Mouse (Mus musculus) stomach, embryonic 15.5 days (tissue): ENCODE measurements at regions not wholly inside any gene's neighbourhood (a gene's known extent, or its start where the extent isn't known, plus 50 kb on each side); places are given as distances from the start of the nearest gene placed in this dataset.
"Not testable (repeated sequence)": the region's sequence is repeated elsewhere in the genome, so short reads cannot be mapped to it uniquely, and the experiment has no call there.

Experiments used
- ATAC-seq: fragments of 200-750 bp; cut with Nextera tagmentation; 2 replicates; pipeline ENCODE4 v1.8.0; 2017; ENCODE audit warnings: low read depth, moderate number of reproducible peaks, moderate TSS enrichment; ENCODE audit not compliant: insufficient read depth, low FRiP score
- H3K27ac ChIP-seq: fragments of 300-500 bp; sonication (generic); 2 replicates; pipeline ENCODE4 v1.5.1; 2015; ENCODE audit warnings: mild to moderate bottlenecking, inconsistent platforms
- H3K27me3 ChIP-seq: fragments of 300-500 bp; sonication (generic); replicated peaks from 2 replicates; pipeline ENCODE4 v1.6.1; 2015; ENCODE audit warnings: inconsistent platforms
- H3K36me3 ChIP-seq: fragments of 300-500 bp; sonication (generic); 2 replicates; pipeline ENCODE4 v1.6.1; 2015; ENCODE audit warnings: inconsistent platforms
- H3K4me1 ChIP-seq: fragments of 300-500 bp; sonication (generic); 2 replicates; pipeline ENCODE4 v1.6.1; 2015; ENCODE audit warnings: inconsistent platforms
- H3K4me2 ChIP-seq: fragments of 300-500 bp; sonication (generic); 2 replicates; pipeline ENCODE4 v1.6.1; 2015; ENCODE audit warnings: mild to moderate bottlenecking, inconsistent platforms
- H3K4me3 ChIP-seq: fragments of 300-500 bp; sonication (generic); replicated peaks from 2 replicates; pipeline ENCODE4 v1.5.1; 2015; ENCODE audit warnings: inconsistent platforms
- H3K9ac ChIP-seq: fragments of 300-500 bp; sonication (generic); 2 replicates; pipeline ENCODE4 v1.6.1; 2015; ENCODE audit warnings: inconsistent platforms
- H3K9me3 ChIP-seq: fragments of 300-500 bp; sonication (generic); 2 replicates; pipeline ENCODE4 v1.6.1; 2016; ENCODE audit warnings: inconsistent platforms
- WGBS: fragments of 180-500 bp; shearing (Covaris S2); methylation state at CpG from one replicate; pipeline ENCODE4 v1.1.7; 2015; 5-methylcytosine and 5-hydroxymethylcytosine counted together

GRCm38 (mm10) chr4:29420198-29420792 is 607.4 kb downstream of the Epha7 start:
- Histone ChIP-seq H3K36me3 (no peaks in the 10 kb centered on the region), H3K9me3 (no peaks in the 10 kb centered on the region), H3K4me1 (no peaks in the 10 kb centered on the region), H3K27me3 (no peaks in the 10 kb centered on the region), H3K9ac (no peak overlapping the region), H3K4me3 (no peak overlapping the region), H3K4me2 (no peak overlapping the region), H3K27ac (no peak overlapping the region)
- ATAC-seq = peak; percentile 86
- 72% methylated on average over 2 of the region's 2 CpGs for WGBS

- H3K9ac ChIP-seq, H3K36me3 ChIP-seq, H3K4me3 ChIP-seq, H3K27me3 ChIP-seq, H3K9me3 ChIP-seq, H3K4me2 ChIP-seq, H3K4me1 ChIP-seq, H3K27ac ChIP-seq, ATAC-seq: not testable (repeated sequence)
- WGBS = 61% methylated on average over 4 of the region's 4 CpGs
Measured at GRCm38 (mm10) chr4:29431493-29431892, 618.6 kb downstream of the Epha7 start.

GRCm38 (mm10) chr4:29463329-29463728 is 650.4 kb downstream of the Epha7 start:
- H3K27me3 ChIP-seq = no peaks in the 10 kb centered on the region
- H3K4me3 ChIP-seq = no peak overlapping the region
- H3K27ac ChIP-seq = no peak overlapping the region
- no peaks in the 10 kb centered on the region for H3K4me1 ChIP-seq
- ATAC-seq = no peak
- no peak overlapping the region for H3K4me2 ChIP-seq
- no peaks in the 10 kb centered on the region for H3K36me3 ChIP-seq
- no peaks in the 10 kb centered on the region for H3K9me3 ChIP-seq
- WGBS = 56% methylated on average over 5 of the region's 5 CpGs
- no peak overlapping the region for H3K9ac ChIP-seq

- Histone ChIP-seq H3K36me3 (no peaks in the 10 kb centered on the region), H3K4me2 (no peak overlapping the region), H3K4me1 (no peaks in the 10 kb centered on the region), H3K27ac (no peak overlapping the region), H3K9ac (no peak overlapping the region), H3K4me3 (no peak overlapping the region), H3K27me3 (no peaks in the 10 kb centered on the region), H3K9me3 (no peaks in the 10 kb centered on the region)
- WGBS = 57% methylated on average over 2 of the region's 2 CpGs
- ATAC-seq = no peak
Measured at GRCm38 (mm10) chr4:29466315-29466714, 653.4 kb downstream of the Epha7 start.

GRCm38 (mm10) chr4:29480384-29481092 is 667.6 kb downstream of the Epha7 start:
- no peaks in the 10 kb centered on the region for H3K36me3 ChIP-seq
- H3K4me2 ChIP-seq = no peak overlapping the region
- WGBS = 27% methylated on average over 2 of the region's 2 CpGs
- no peak for ATAC-seq
- H3K9ac ChIP-seq = no peak overlapping the region
- no peaks in the 10 kb centered on the region for H3K4me1 ChIP-seq
- no peak overlapping the region for H3K4me3 ChIP-seq
- H3K9me3 ChIP-seq = no peaks in the 10 kb centered on the region
- H3K27ac ChIP-seq = no peak overlapping the region
- H3K27me3 ChIP-seq = no peaks in the 10 kb centered on the region

GRCm38 (mm10) chr4:29481093-29481715 is 668.3 kb downstream of the Epha7 start:
- ATAC-seq = no peak
- no peak overlapping the region for H3K27ac ChIP-seq
- no peaks in the 10 kb centered on the region for H3K4me1 ChIP-seq
- H3K9me3 ChIP-seq = no peaks in the 10 kb centered on the region
- H3K9ac ChIP-seq = no peak overlapping the region
- 38% methylated on average over 1 of the region's 1 CpGs for WGBS
- no peaks in the 10 kb centered on the region for H3K36me3 ChIP-seq
- H3K4me3 ChIP-seq = no peak overlapping the region
- no peaks in the 10 kb centered on the region for H3K27me3 ChIP-seq
- H3K4me2 ChIP-seq = no peak overlapping the region

GRCm38 (mm10) chr4:29482407-29482806 is 669.5 kb downstream of the Epha7 start:
- Histone ChIP-seq H3K27ac (no peak overlapping the region), H3K9me3 (no peaks in the 10 kb centered on the region), H3K4me3 (no peak overlapping the region), H3K4me2 (no peak overlapping the region), H3K36me3 (no peaks in the 10 kb centered on the region), H3K4me1 (no peaks in the 10 kb centered on the region), H3K27me3 (no peaks in the 10 kb centered on the region), H3K9ac (no peak overlapping the region)
- WGBS = 79% methylated on average over 2 of the region's 2 CpGs
- no peak for ATAC-seq

- H3K4me1 ChIP-seq = no peaks in the 10 kb centered on the region
- WGBS = 84% methylated on average over 1 of the region's 1 CpGs
Measured at GRCm38 (mm10) chr4:29500844-29501243, 687.9 kb downstream of the Epha7 start.

GRCm38 (mm10) chr4:29525051-29525450 is 712.1 kb downstream of the Epha7 start:
- ATAC-seq = no peak
- no peak overlapping the region for H3K9ac ChIP-seq
- WGBS = 58% methylated on average over 4 of the region's 4 CpGs

More at GRCm38 (mm10) chr4:29500844-29501243, 687.9 kb downstream of the Epha7 start:
- H3K4me2 ChIP-seq = no peak overlapping the region
- H3K9me3 ChIP-seq = no peaks in the 10 kb centered on the region
- ATAC-seq = no peak
- H3K27ac ChIP-seq = no peak overlapping the region
- no peaks in the 10 kb centered on the region for H3K27me3 ChIP-seq
- no peaks in the 10 kb centered on the region for H3K36me3 ChIP-seq
- no peak overlapping the region for H3K4me3 ChIP-seq
- no peak overlapping the region for H3K9ac ChIP-seq

GRCm38 (mm10) chr4:29525769-29526658 is 713.1 kb downstream of the Epha7 start:
- H3K9me3 ChIP-seq = no peaks in the 10 kb centered on the region
- no peaks in the 10 kb centered on the region for H3K4me1 ChIP-seq
- no peak overlapping the region for H3K4me3 ChIP-seq
- no peak overlapping the region for H3K4me2 ChIP-seq
- ATAC-seq = no peak
- no peaks in the 10 kb centered on the region for H3K36me3 ChIP-seq
- H3K27ac ChIP-seq = no peak overlapping the region
- WGBS = 65% methylated on average over 5 of the region's 5 CpGs
- no peaks in the 10 kb centered on the region for H3K27me3 ChIP-seq
- H3K9ac ChIP-seq = no peak overlapping the region

More at GRCm38 (mm10) chr4:29525051-29525450, 712.1 kb downstream of the Epha7 start:
- H3K27me3 ChIP-seq = no peaks in the 10 kb centered on the region
- no peak overlapping the region for H3K4me2 ChIP-seq
- no peaks in the 10 kb centered on the region for H3K36me3 ChIP-seq
- no peaks in the 10 kb centered on the region for H3K9me3 ChIP-seq
- no peaks in the 10 kb centered on the region for H3K4me1 ChIP-seq
- no peak overlapping the region for H3K4me3 ChIP-seq
- H3K27ac ChIP-seq = no peak overlapping the region
